Mouse (Mus musculus) liver, embryonic 14.5 days (tissue): ENCODE results near the gene Bcl2l10. TPM values are rescaled to one million over a fixed set of nuclear protein-coding genes. Genes with fewer than 3 reads are reported as not detected.
A peak's percentile ranks its signal among the peaks of the same experiment; 100 is the strongest.

Experiments
- ATAC-seq: fragments of 200-750 bp; cut with Nextera tagmentation; 2 replicates; pipeline ENCODE4 v1.8.0; 2017; ENCODE audit warnings: moderate number of reproducible peaks, mild to moderate bottlenecking, moderate library complexity; ENCODE audit not compliant: insufficient read depth
- DNase-seq, 3 experiments: peaks; one replicate each; pipeline ENCODE4 v3.0.0-alpha.2; 2012 to 2013; ENCODE audit warnings: low read depth in 3 of 3, low spot score in 3 of 3
- H3K27ac ChIP-seq: fragments of 300-500 bp; sonication (generic); 2 replicates; pipeline ENCODE4 v1.5.1; 2014; ENCODE audit warnings: moderate library complexity, mild to moderate bottlenecking, control low read depth, inconsistent platforms
- H3K27me3 ChIP-seq: fragments of 300-500 bp; sonication (generic); 2 replicates; pipeline ENCODE4 v1.6.1; 2014; ENCODE audit warnings: mild to moderate bottlenecking, low read length, moderate library complexity; ENCODE audit not compliant: control insufficient read depth, insufficient read depth
- H3K36me3 ChIP-seq: fragments of 300-500 bp; sonication (generic); replicated peaks from 2 replicates; pipeline ENCODE4 v1.6.1; 2014; ENCODE audit warnings: low read depth; ENCODE audit not compliant: control insufficient read depth, insufficient read depth
- H3K4me1 ChIP-seq, 2 experiments: fragments of 200-500 bp in 1 of 2; fragments of 300-500 bp in 1 of 2; sonication (generic) in 1 of 2; replicated peaks; 2 replicates each; pipeline ENCODE4 v1.6.1; 2012 to 2014; ENCODE audit warnings: antibody characterized with exemption in 1 of 2, inconsistent platforms in 1 of 2, low read length in 1 of 2; ENCODE audit not compliant: control insufficient read depth in 2 of 2, insufficient read depth in 2 of 2
- H3K4me2 ChIP-seq: fragments of 300-500 bp; sonication (generic); 2 replicates; pipeline ENCODE4 v1.6.1; 2014; ENCODE audit warnings: low read depth, mild to moderate bottlenecking, control low read depth, moderate library complexity
- H3K4me3 ChIP-seq, 2 experiments: fragments of 200-500 bp in 1 of 2; fragments of 300-500 bp in 1 of 2; sonication (generic) in 1 of 2; 2 replicates each; pipeline ENCODE4 v1.5.1; 2012 to 2014; ENCODE audit warnings: low read depth in 2 of 2, low read length in 2 of 2, mild to moderate bottlenecking in 2 of 2, control low read depth in 1 of 2, inconsistent platforms in 1 of 2, moderate library complexity in 1 of 2; ENCODE audit not compliant: insufficient read depth in 1 of 2
- H3K9ac ChIP-seq: fragments of 300-500 bp; sonication (generic); replicated peaks from 2 replicates; pipeline ENCODE4 v1.6.1; 2014; ENCODE audit warnings: mild to moderate bottlenecking, control low read depth, moderate library complexity
- H3K9me3 ChIP-seq: fragments of 300-500 bp; sonication (generic); 2 replicates; pipeline ENCODE4 v1.6.1; 2016; ENCODE audit warnings: low read length, mixed read lengths; ENCODE audit not compliant: control insufficient read depth
- CTCF ChIP-seq: IDR thresholded peaks from 2 replicates; pipeline ENCODE4 v1.5.1; 2016; ENCODE audit warnings: antibody characterized with exemption, low read depth, control low read depth
- EP300 ChIP-seq: IDR thresholded peaks from 2 replicates; pipeline ENCODE4 v1.6.1; 2016; ENCODE audit warnings: antibody characterized with exemption, low read depth
- WGBS: fragments of 180-500 bp; shearing (Covaris S2); extraction: QIAGEN DNeasy Blood & Tissue Kit; methylation state at CpG from one replicate; pipeline ENCODE4 v1.1.7; 2014; ENCODE audit not compliant: insufficient replicate concordance; 5-methylcytosine and 5-hydroxymethylcytosine counted together
- polyA plus RNA-seq, 2 experiments: library from polyadenylated mRNA; depleted of rRNA in 1 of 2; stranded (reverse) in 1 of 2; unstranded in 1 of 2; fragments of >200 nt; fragmentation: Nextera tagmentation in 1 of 2; extraction: Ambion mirVana in 1 of 2; gene quantifications; 2 replicates each; pipeline versions ENCODE4 v1.2.1 to v1.2.3; 2012 to 2014

Bcl2l10 gene
- polyA plus RNA-seq, 2 experiments: not detected

DNA sequence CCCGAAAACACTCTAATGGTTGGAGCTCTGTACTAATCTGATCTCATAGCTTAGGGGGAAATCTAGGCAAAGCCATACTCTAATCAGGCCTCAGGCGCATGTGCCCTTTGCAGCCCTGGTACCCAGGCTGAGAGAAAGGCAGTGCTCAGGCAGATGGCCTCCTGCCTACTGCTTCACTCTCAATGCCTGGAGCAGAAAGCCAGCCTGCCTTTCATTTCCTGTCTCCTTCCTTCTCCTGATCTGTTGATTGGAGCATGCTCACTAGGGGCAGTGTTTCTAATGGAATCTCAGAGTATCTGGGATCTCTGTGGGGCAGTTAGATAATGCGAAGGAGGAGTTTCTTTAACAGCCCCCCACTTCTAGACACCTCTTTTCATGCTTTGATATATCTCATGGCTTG is 28.2 kb upstream of the Bcl2l10 start:
- H3K27ac ChIP-seq: no peak overlapping the region
- no peak for DNase-seq
- no peak overlapping the region for H3K4me2 ChIP-seq
- H3K9me3 ChIP-seq: no peaks in the 10 kb centered on the region
- H3K4me3 ChIP-seq: no peak overlapping the region
- no peaks in the 10 kb centered on the region for H3K4me1 ChIP-seq
- no peaks in the 10 kb centered on the region for H3K27me3 ChIP-seq
- H3K9ac ChIP-seq: no peak overlapping the region
- H3K36me3 ChIP-seq: no peaks in the 10 kb centered on the region
- no peak for ATAC-seq
- 60% methylated on average over 3 of the region's 3 CpGs for WGBS
- no peak for TF ChIP-seq CTCF

DNA sequence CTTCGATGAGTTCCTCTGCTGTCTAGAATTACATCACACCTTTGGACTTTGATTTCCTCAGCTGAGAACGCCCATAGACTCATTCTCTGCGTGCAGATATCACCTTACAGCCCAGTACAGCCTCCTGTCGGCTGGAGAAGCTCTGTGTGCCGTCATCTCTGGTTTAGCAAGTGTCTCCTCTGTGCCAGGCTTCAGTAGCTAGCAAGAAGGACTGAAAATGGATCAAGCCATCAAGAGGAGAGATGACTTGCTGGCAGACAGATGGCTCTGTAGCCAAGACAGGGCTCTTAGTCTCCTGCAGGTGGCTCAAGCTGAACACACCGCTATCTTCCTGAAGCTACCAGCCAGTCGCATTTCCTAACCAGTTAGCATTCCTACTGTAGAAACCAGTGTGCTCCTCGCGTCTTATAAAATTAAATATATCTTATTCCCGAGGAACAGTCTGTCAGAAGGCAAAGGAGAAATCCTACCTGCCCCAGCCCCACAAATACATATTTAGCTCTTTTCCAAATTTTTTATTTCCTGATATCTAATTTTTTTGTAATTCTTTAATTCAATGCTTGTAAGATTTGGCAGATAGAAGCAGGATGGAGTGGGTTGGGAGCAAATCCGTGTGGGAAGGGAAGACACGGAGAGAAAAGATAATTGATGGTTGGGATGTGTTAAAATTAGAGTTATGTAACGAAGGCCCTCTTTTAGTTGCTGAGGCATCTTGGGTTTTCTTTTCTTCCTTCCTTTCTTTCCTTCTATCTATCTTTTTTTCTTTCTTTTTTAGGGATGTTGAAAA is 25.3 kb upstream of the Bcl2l10 start:
- DNase-seq (no peak), ATAC-seq (no peak)
- Histone ChIP-seq H3K4me3 (no peak overlapping the region), H3K4me2 (no peak overlapping the region), H3K36me3 (no peaks in the 10 kb centered on the region), H3K9ac (no peak overlapping the region), H3K4me1 (no peaks in the 10 kb centered on the region), H3K27ac (no peak overlapping the region), H3K9me3 (no peaks in the 10 kb centered on the region), H3K27me3 (no peaks in the 10 kb centered on the region)
- TF ChIP-seq EP300: no peak
- no peak for TF ChIP-seq CTCF
- WGBS: 52% methylated on average over 13 of the region's 13 CpGs

DNA sequence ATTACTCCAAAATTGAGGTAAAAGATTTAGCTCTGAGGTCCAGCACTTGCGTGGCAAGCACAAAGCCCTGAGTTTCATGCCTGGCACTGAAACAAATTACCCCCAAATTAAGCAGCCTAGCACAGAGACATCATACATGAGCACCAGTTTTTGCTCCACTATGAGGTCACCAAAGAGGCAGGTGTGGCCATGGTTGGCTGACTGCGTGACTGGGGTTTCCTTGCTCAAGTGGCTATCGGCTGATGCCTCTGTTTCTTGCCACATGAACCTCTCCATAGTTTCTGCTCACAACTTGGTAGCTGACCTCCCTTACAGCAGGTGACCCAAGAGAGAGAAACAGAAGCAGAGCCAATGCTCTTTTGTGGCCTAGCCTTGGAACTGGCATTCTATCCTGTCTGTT is 19.5 kb upstream of the Bcl2l10 start:
- Histone ChIP-seq H3K27ac (no peak overlapping the region), H3K4me1 (no peaks in the 10 kb centered on the region), H3K9ac (no peak overlapping the region), H3K36me3 (no peaks in the 10 kb centered on the region), H3K9me3 (no peaks in the 10 kb centered on the region), H3K4me2 (no peak overlapping the region), H3K27me3 (no peaks in the 10 kb centered on the region), H3K4me3 (no peak overlapping the region)
- DNase-seq (no peak), ATAC-seq (no peak)
- WGBS: 83% methylated on average over 3 of the region's 3 CpGs
- TF ChIP-seq CTCF (no peak), EP300 (no peak)

DNA sequence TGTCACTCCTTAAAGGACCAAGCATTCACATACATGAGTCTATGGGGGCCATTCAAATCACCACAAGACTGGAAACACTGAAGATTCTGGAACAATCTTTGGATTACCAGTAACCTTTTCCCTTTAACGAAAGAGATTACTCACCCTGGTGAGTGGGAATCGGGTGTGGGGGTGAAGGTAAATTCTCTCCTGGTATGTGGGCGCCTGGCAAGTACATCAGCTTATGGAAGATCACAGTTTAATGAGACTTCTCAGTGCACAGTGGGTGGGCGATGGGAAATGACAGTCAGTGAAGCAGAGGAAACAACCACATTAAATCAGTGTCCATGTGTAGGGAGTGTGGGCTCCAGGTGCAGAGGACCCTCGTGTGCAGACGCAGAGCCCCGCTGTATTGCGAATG is 16.7 kb upstream of the Bcl2l10 start:
- no peak for DNase-seq
- Histone ChIP-seq H3K9ac (no peak overlapping the region), H3K27ac (no peak overlapping the region), H3K4me3 (no peak overlapping the region), H3K36me3 (no peaks in the 10 kb centered on the region), H3K9me3 (no peaks in the 10 kb centered on the region), H3K4me2 (no peak overlapping the region), H3K27me3 (no peaks in the 10 kb centered on the region), H3K4me1 (no peaks in the 10 kb centered on the region)
- WGBS: 71% methylated on average over 8 of the region's 8 CpGs
- TF ChIP-seq CTCF (no peak), EP300 (no peak)
- no peak for ATAC-seq

DNA sequence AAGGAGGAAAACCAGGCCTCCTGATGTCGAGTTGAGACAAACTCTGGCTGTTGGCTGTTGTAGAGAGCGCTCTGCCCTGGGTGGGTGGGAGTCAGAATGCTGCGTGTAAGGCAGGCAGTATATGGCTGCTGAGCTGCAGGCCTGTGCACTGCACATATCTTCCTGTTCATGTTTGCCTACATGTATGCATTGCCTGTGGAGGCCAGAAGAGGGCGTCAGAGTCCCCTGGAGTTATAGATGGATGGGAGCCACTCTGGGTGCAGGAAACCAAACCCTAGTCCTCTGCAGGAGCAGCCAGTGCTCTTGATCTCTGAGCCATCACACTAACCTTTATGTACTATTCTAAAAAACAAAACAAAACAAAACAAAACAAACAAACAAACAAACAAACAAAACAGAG is 13.1 kb upstream of the Bcl2l10 start:
- TF ChIP-seq CTCF (0 out of 2 replicates have a peak, but pooled peaks have one; percentile 3), EP300 (no peak)
- no peaks in the 10 kb centered on the region for H3K36me3 ChIP-seq
- H3K27ac ChIP-seq: no peak overlapping the region
- H3K4me3 ChIP-seq: no peak overlapping the region
- ATAC-seq (no peak), DNase-seq (no peak)
- no peak overlapping the region for H3K9ac ChIP-seq
- no peaks in the 10 kb centered on the region for H3K9me3 ChIP-seq
- no peak overlapping the region for H3K4me2 ChIP-seq
- WGBS: 43% methylated on average over 4 of the region's 4 CpGs
- H3K4me1 ChIP-seq: no peaks in the 10 kb centered on the region
- no peaks in the 10 kb centered on the region for H3K27me3 ChIP-seq
